Mouse (Mus musculus) bone marrow macrophage, adult 2 months (primary cell): Measurements from ENCODE around the gene Fndc3b.

Experiments used
- CTCF ChIP-seq: IDR thresholded peaks from 2 replicates; pipeline ENCODE4 v1.5.1; 2012; ENCODE audit warnings: low read depth, mild to moderate bottlenecking, low read length, moderate library complexity
- POLR2A ChIP-seq: IDR thresholded peaks from 2 replicates; pipeline ENCODE4 v1.6.1; 2012; ENCODE audit warnings: mild to moderate bottlenecking, low read depth, low read length, borderline replicate concordance

- TF ChIP-seq POLR2A = no peak
- TF ChIP-seq CTCF = no peak
Measured at GRCm38 (mm10) chr3:27439704-27440103, 271.4 kb downstream of the Fndc3b start.
